Mouse (Mus musculus) spleen, adult 2 months (tissue): Measurements from ENCODE around the gene Cox15. TPM values are rescaled to one million over a fixed set of nuclear protein-coding genes. Genes with fewer than 3 reads are reported as not detected.

ENCODE experiments used
- DNase-seq, 2 experiments: peaks; one replicate each; pipeline versions ENCODE4 v3.0.0 to v3.0.0-alpha.2; 2012 to 2021; ENCODE audit warnings: low spot score in 2 of 2, low read depth in 1 of 2
- H3K27ac ChIP-seq: fragments of 200-500 bp; 2 replicates; pipeline ENCODE4 v1.5.1; 2012; ENCODE audit warnings: low read length, inconsistent platforms; ENCODE audit not compliant: insufficient read depth
- H3K27me3 ChIP-seq: fragments of 200-500 bp; 2 replicates; pipeline ENCODE4 v1.6.1; 2012; ENCODE audit warnings: mild to moderate bottlenecking, moderate library complexity, low read length, inconsistent platforms; ENCODE audit not compliant: control insufficient read depth, insufficient read depth
- H3K36me3 ChIP-seq: fragments of 200-500 bp; 2 replicates; pipeline ENCODE4 v1.6.1; 2012; ENCODE audit warnings: mild to moderate bottlenecking, low read length, inconsistent platforms; ENCODE audit not compliant: control insufficient read depth, insufficient read depth
- H3K4me1 ChIP-seq: fragments of 200-500 bp; 2 replicates; pipeline ENCODE4 v1.6.1; 2011; ENCODE audit warnings: inconsistent platforms; ENCODE audit not compliant: control insufficient read depth, insufficient read depth, insufficient read length
- H3K4me3 ChIP-seq: fragments of 200-500 bp; 2 replicates; pipeline ENCODE4 v1.5.1; 2011; ENCODE audit warnings: mild to moderate bottlenecking, inconsistent platforms; ENCODE audit not compliant: insufficient read depth, insufficient read length; ENCODE audit errors: extremely low read depth
- CTCF ChIP-seq: fragments of 200-500 bp; IDR thresholded peaks from 2 replicates; pipeline ENCODE4 v1.5.1; 2011; ENCODE audit warnings: mild to moderate bottlenecking, inconsistent platforms; ENCODE audit not compliant: insufficient read depth, insufficient read length, insufficient replicate concordance; ENCODE audit errors: extremely low read depth
- POLR2A ChIP-seq: fragments of 200-500 bp; IDR thresholded peaks from 2 replicates; pipeline ENCODE4 v1.6.1; 2011; ENCODE audit warnings: low read depth, low read length, inconsistent platforms
- WGBS: fragments of 180-500 bp; shearing (Covaris S2); methylation state at CpG from one replicate; pipeline ENCODE4 v1.1.7; 2018; 5-methylcytosine and 5-hydroxymethylcytosine counted together
- polyA plus RNA-seq: library from polyadenylated mRNA; depleted of rRNA; stranded (reverse); fragments of >200 nt; gene quantifications from 2 replicates; pipeline ENCODE4 v1.2.3, GENCODE M21; 2012

Cox15 gene
- polyA plus RNA-seq, 1 experiment = 7.4 TPM

DNA sequence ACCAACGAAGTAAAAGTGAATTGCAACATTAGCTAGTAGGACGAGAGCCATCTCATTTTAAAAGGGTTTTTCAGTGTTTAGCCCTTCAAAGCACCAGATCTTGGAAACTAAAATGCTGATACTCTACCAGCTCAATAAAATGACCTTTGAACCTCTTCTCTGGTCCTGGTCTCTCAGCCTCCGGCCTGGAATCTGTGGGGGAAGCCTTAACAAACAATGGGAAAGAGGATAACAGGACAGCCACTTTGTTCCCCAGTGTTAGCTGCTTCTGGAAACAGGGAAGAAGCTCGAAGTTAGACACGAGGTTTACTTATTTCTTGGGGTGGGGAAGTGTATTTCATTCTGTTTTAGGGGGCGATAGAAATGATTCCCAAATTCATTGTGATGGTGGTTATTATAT, 19.5 kb upstream of the Cox15 start:
- TF ChIP-seq CTCF (no peak), POLR2A (no peak)
- Histone ChIP-seq H3K4me3 (no peak overlapping the region), H3K27ac (no peak overlapping the region), H3K4me1 (no peaks in the 10 kb centered on the region), H3K36me3 (peaks cover 11% of the 10 kb centered on the region; the same call in 1 of the 2 replicates), H3K27me3 (no peaks in the 10 kb centered on the region)
- DNase-seq = no peak
- WGBS = 84% methylated on average over 6 of the region's 6 CpGs

DNA sequence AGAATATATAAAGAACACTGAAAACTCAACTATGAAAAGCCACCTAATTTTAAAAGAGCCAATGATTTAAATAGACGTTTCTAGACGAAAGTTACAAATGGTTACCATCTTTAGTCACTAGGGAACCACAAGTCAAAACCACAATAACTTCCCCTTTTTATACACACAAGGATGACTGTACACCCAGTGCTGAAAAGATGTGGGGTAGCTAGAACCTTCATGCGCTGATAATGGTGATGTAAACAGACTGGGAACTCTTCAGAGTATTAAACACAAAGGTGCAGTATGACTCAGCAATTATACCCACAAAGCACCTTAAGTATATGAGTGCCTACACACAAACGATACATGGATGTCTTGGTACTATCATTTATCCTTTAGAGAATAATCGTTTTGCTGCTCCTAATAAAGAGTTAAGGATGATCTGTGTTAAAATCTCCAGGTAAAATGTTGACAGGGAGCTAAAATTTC, 18.7 kb upstream of the Cox15 start:
- WGBS = 18% methylated on average over 5 of the region's 5 CpGs
- Histone ChIP-seq H3K27me3 (no peaks in the 10 kb centered on the region), H3K4me3 (no peak overlapping the region), H3K4me1 (no peaks in the 10 kb centered on the region), H3K36me3 (peaks cover 11% of the 10 kb centered on the region; the same call in 1 of the 2 replicates), H3K27ac (no peak overlapping the region)
- DNase-seq = peak in 1 of 2 experiments; percentile 38
- no peak for TF ChIP-seq CTCF
- TF ChIP-seq POLR2A = no peak

DNA sequence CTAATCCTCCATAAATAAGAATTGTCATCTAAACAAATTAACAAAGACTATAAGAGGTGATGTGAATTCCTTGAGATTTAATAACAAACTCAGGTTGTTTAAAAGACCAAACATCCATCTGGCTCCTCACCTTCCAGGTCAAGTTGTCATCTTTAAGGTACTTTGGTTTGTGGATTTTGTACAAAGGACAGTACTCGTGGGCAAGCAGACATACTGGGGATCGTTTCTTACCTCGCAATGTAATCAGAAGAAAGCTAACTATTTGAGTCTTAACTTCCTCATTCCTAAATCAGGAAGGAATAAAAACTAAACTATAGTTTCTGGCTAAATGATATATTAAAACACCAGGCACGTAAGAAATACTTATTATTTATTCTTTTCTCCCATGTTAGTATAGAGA, 17.8 kb upstream of the Cox15 start:
- 27% methylated on average over 4 of the region's 4 CpGs for WGBS
- no peaks in the 10 kb centered on the region for H3K27me3 ChIP-seq
- no peaks in the 10 kb centered on the region for H3K4me1 ChIP-seq
- no peak overlapping the region for H3K27ac ChIP-seq
- no peak overlapping the region for H3K4me3 ChIP-seq
- no peak for DNase-seq
- TF ChIP-seq CTCF (no peak), POLR2A (no peak)
- H3K36me3 ChIP-seq = peaks cover 13% of the 10 kb centered on the region; the same call in 1 of the 2 replicates

DNA sequence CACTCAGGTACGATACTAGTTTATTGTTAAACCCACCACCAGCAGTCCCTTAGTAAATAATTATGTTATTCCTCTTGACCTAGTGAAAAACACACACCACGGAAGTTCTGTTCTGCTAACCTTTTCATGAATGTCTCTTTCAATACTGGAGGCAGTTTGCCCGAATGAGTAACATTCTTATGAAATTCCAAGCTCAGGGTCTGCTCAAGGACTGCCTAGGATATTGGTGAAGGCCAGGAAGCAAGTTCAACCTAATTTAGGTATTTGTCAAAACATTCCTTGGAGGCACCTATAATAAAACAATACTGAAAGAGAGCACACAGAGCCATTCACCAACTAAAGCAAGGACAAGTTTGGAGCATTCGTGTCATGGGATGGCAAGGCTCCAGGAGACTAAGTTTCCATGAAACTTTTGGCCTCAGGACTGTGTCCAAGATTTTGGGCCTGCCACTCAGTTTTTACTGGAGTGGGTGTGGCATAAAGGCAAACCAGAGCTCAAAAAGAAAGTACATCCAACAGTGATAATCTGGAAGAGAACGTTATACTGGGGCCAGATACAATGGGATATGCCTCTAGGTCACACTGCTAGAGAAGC, 16.7 kb upstream of the Cox15 start:
- no peak for DNase-seq
- Histone ChIP-seq H3K4me3 (no peak overlapping the region), H3K27me3 (no peaks in the 10 kb centered on the region), H3K4me1 (no peaks in the 10 kb centered on the region), H3K36me3 (peaks cover 16% of the 10 kb centered on the region), H3K27ac (no peak overlapping the region)
- 89% methylated on average over 5 of the region's 5 CpGs for WGBS
- TF ChIP-seq CTCF = no peak
- no peak for TF ChIP-seq POLR2A

- WGBS = 95% methylated on average over 9 of the region's 9 CpGs
- no peak for DNase-seq
- no peak for TF ChIP-seq CTCF
- TF ChIP-seq POLR2A = no peak
- no peak overlapping the region for H3K4me3 ChIP-seq
- H3K36me3 ChIP-seq = peaks cover 17% of the 10 kb centered on the region
- H3K4me1 ChIP-seq = no peaks in the 10 kb centered on the region
- H3K27ac ChIP-seq = no peak overlapping the region
- no peaks in the 10 kb centered on the region for H3K27me3 ChIP-seq
Measured at GRCm38 (mm10) chr19:43767549-43768322, 14.9 kb upstream of the Cox15 start.

GRCm38 (mm10) chr19:43766451-43766850, 13.7 kb upstream of the Cox15 start:
- no peaks in the 10 kb centered on the region for H3K27me3 ChIP-seq

DNA sequence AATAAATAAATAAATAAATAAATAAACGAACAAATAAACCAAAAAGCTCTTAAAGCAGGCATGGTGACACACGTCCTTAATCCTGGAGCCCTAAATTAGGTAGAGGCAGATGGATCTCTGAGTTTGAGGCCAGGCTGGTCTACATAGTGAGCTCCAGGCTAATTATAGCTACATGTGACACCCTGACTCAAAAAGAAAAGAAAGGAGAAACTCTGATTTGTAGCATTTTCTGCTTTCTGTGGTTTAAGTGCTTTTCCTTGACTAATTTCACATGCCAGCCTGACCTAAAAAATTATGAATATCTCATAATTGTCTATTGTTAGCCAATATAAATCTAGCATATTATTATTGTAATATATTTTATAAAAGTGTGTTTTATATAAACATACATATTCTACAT, 9.6 kb upstream of the Cox15 start:
- peaks cover 12% of the 10 kb centered on the region for H3K36me3 ChIP-seq
- no peak overlapping the region for H3K27ac ChIP-seq
- no peak overlapping the region for H3K4me3 ChIP-seq
- no peak for TF ChIP-seq POLR2A
- TF ChIP-seq CTCF = no peak
- no peaks in the 10 kb centered on the region for H3K4me1 ChIP-seq
- no peak for DNase-seq
- no peaks in the 10 kb centered on the region for H3K27me3 ChIP-seq
- 93% methylated on average over 2 of the region's 2 CpGs for WGBS

More at GRCm38 (mm10) chr19:43766451-43766850, 13.7 kb upstream of the Cox15 start:
- DNase-seq = no peak
- TF ChIP-seq POLR2A (no peak), CTCF (no peak)
- Histone ChIP-seq H3K4me3 (no peak overlapping the region), H3K36me3 (peaks cover 17% of the 10 kb centered on the region), H3K27ac (no peak overlapping the region), H3K4me1 (no peaks in the 10 kb centered on the region)
- 94% methylated on average over 5 of the region's 5 CpGs for WGBS
